Mouse (Mus musculus) fibroblast of lung, adult 2 months (primary cell): ENCODE data around the gene Hhipl1.

ENCODE experiments used
- DNase-seq: peaks from one replicate; pipeline ENCODE4 v3.0.0-alpha.2; 2011; ENCODE audit warnings: low read depth

Gene Hhipl1

DNA sequence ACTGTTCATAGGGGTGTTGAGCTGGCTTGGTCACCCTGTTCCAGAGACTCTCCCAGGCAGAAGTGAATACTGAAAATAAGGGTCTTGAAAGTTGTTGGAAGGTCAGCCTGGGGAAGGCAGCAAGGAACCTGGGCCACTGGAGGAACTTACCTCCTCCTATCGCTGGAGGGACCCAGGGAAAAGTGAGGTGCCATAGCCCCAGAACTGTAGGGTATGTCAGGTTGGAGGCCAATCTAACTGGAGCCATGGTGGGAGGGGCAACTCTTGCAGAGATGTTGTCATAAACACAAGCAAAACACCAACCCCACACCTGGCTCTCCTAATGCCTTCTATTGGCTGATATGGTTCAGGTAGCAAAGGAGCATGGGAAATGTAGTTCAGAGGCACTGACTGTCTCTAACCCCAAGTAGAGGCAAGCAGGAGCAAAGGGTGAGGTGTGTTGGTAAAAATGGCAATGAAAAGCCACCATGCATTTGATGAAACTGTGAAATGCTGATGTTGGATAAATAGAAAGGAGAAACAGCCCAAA is 7.2 kb downstream of the Hhipl1 start:
- no peak for DNase-seq

GRCm38 (mm10) chr12:108315818-108316217 is 9.7 kb downstream of the Hhipl1 start:
- no peak for DNase-seq

GRCm38 (mm10) chr12:108316655-108317054 is 10.6 kb downstream of the Hhipl1 start:
- DNase-seq: no peak

DNA sequence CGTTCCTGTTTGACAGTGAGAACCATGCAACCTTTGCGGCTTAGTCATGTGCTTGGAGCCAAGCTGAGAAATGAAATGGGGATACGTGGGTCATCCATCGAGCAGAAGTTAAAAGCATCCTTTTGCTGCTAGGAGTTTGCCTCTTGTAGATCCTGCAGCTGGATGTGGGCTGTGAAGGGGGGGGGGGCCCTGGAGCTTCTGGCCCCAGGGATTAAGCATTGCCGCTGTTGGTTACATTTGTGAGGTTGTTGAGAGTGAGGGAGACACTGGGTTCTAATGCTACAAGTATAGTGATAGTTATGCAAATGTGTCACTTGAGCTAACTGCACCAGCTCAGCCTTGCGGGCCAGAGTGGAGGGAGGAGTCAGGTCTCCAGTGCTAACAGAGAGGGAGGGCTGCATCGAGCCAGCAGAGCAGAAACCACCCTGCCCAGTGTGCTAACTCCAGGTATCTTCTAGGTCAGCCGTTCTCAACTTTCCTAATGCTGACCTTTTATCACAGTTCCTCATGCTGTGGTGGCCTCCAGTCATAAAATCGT is 11.2 kb downstream of the Hhipl1 start:
- no peak for DNase-seq

- no peak for DNase-seq
Measured at GRCm38 (mm10) chr12:108317826-108318430, 11.9 kb downstream of the Hhipl1 start.

DNA sequence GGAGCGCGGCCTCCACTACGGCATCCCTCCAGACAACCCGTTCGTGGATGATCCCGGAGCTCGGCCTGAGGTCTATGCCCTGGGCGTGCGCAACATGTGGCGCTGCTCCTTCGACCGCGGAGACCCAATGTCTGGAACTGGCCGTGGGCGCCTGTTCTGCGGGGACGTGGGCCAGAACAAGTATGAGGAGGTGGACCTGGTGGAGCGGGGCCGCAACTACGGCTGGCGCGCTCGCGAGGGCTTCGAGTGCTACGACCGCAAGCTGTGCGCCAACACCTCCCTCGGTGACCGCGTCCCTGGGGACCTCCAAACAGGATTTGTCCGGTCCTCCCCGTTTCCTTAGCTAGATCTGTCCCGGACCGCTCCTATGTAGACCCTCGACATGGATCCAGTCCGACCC is 12.4 kb downstream of the Hhipl1 start:
- DNase-seq: no peak

GRCm38 (mm10) chr12:108320096-108320495 is 14.0 kb downstream of the Hhipl1 start:
- DNase-seq: no peak

DNA sequence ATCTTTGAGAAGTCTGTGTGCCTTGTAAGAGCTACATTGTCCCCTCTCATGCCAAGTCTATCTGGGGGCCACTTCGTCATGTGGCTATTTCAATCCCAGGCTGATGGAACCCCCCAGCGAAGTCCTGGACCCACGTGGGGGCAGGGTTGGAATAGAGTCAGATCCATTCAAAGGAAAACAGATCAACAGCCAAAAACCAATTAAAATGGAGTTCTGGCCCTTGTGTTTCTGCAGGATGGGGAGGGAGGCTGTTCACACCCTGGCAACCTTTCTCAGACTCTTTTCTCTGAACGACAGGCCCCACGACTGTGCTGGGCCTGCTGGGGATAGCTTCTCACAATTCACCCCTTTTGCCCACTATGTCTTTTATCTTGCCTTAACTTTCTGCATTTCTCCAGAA is 20.3 kb downstream of the Hhipl1 start:
- DNase-seq: no peak

DNA sequence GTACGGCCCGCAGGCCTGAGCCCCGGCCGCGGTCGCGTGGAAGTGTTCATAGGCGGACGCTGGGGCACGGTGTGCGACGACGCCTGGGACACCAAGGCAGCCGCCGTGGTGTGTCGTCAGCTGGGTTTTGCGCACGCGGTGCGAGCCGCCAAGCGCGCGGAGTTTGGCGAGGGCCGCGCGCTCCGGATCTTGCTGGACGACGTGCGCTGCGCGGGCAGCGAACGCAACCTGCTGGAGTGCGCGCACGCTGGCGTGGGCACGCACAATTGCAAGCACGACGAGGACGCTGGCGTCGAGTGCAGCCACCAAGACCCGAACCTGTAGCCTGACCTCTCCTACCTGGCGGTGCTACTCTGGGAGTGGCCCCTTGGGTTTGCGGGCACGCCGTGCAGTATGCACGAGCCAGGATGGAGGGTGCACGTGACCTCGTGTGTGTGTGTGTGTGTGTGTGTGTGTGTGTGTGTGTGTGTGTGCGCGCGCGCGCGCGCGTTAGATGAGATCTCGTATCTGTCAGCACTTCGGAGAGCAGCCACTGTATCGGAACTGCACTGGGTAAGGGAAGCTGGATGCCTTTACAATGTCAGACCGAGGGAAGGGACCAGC is 21.9 kb downstream of the Hhipl1 start:
- no peak for DNase-seq

GRCm38 (mm10) chr12:108333056-108333455 is 27.0 kb downstream of the Hhipl1 start:
- peak; percentile 61 for DNase-seq

DNA sequence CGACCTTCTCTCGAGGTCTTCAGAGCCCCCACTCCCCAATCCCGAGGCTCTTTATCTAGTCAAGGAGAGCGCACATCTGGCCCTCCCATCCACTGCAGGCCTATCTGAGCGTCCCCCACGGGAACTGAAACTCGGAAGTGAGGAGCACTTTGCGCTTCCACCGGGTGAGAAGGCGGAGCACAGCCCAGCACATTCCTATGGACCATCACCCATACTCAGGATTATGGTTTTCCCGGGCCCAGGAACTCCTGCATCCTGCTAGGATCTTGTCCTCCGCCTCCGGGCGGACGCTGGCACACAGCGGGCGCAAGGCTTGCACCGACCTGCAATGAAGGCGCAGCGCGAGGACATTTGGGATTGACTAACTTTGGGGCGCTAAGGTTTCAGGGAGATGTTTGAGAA is 27.4 kb downstream of the Hhipl1 start:
- no peak for DNase-seq

GRCm38 (mm10) chr12:108333895-108334445 is 27.9 kb downstream of the Hhipl1 start, which contains the start of gene Cyp46a1:
Gene Cyp46a1 (plus strand): TSS chr12:108334381.
- peak; percentile 97 for DNase-seq

- DNase-seq: no peak
Measured at GRCm38 (mm10) chr12:108334529-108334928, 28.5 kb downstream of the Hhipl1 start.

DNA sequence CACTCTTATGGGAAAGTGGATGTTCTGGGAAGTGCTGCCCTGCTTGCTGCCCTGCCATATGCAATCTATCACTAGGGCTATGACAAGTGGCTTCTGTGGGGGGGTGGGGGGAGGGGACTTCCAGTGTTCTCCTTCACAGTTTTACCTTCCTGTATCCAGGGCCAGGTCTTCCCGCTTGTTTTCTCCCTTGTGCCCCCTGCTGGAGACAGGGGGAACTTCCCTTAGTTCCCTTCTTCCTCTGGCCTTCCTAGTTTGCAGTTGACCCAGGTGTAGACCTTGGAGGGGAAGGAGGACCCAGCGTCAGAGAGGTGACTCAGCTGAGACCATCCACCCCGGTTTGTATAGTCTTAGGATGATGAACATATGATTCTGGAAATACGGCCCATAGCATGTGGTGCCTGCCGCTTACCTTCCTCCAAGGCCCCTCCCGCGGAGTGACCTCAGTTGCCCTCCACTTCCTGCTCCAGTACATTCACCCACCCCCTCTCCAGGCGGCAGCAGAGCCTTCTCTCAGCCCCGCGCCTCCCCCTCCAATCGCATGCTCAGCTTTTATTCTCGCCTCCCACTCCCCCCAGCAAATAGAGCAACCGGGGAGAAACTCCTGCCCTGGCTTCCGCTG is 32.6 kb downstream of the Hhipl1 start:
- DNase-seq: no peak

DNA sequence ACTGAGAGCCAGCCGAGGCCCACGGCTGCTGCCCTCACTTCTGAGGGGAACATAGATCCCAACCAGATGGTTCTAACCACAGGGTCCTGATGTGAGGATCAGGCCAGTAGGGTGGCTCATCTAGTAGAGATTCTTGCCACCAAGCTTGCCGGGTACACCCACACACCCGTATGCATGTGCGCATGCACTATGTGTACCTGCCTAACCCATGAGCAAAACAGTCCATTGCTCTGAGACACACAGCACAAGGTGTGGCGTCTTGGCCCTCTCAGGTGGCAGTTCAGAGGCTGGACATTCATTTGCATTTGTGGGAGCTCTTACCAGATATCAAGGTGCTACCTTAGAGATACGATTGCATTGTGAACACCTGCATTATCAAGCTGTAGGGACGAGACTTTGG is 42.1 kb downstream of the Hhipl1 start:
- no peak for DNase-seq

DNA sequence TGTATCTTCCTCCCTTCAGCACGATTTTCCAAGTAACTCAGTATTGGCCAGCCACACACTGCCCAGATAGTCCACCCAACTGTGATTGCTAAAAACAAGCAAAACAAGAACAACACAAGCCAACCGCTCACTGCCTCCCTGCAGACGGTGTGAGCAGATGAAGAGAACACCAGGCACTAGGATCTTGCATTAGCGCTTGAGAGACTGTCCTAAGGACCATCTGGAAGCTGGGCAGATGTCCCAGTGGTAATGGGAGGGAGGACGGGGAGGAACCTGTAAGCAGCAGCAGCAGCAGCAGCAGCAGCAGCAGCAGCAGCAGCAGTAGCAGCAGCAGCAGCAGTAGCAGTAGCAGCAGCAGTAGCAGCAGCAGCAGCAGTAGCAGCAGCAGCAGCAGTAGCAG is 43.0 kb downstream of the Hhipl1 start:
- DNase-seq: no peak

DNA sequence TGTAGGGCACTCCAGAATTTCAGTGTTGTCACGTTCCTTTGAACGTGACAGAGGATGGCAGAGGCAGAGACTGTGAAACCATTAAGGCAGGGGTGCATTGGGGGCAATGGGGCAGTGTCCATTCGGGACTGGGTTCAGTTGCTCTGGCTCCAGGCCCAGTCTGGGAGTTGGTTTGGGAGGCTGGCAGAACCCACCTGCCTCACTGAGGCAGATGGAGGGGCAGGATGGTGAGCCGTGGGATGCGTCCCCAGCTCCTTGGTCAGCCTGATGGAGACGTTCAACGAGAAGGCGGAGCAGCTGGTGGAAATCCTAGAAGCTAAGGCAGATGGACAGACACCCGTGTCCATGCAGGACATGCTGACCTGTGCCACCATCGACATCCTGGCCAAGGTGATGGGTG is 44.9 kb downstream of the Hhipl1 start:
- DNase-seq: no peak

DNA sequence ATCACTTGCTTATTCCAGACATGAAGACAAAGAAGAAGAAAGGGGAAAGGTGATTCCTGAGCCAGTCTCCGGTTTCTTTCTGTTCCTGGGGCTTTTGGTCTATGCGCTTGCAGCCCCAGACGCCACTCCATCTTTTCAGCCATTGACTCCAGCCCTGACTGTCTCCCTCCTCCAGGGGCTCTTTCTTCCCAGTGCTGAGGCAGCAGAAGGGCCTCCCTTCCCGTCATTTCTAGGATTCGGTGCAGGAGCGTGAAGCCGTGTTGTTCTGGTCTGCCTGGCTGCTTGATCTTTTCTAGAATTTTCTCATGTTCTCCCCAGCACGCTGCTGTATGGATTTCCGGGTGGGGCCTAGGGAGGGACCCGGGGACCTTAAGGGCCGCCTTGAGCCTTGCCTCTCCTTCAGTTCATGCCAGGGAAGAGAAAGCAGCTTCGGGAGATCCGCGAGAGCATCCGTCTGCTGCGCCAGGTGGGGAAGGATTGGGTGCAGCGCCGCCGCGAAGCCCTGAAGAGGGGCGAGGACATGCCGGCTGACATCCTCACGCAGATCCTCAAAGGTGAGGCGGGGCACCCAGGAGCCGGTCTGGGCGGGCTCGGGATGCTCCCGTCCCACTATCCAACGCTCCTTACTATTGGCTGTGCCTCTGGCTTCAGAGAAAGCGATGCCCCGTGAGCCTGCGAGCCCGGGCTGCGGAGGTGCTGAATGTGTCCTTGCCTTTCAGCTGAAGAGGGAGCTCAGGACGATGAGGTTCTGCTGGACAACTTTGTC is 46.5 kb downstream of the Hhipl1 start:
- DNase-seq: no peak

DNA sequence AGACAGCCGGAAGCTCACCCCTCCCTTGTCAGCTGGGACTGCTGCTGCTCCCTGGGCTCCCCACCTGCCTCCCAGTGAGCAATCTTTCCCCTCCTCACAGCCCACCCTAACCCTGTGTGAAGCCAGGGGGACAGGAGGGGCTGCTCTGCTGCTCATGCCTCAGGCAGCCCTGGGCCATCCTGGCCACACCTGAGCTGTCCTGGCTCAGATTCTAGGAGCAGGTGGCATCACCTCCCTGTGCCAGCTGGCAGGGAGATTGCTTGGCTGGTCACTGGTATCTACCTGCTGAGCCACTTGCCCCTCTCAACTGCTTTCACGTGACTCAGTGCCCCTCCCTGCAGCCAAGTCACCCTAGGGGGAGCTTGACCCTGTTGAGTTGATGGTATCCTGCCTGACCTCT is 48.2 kb downstream of the Hhipl1 start:
- DNase-seq: no peak

DNA sequence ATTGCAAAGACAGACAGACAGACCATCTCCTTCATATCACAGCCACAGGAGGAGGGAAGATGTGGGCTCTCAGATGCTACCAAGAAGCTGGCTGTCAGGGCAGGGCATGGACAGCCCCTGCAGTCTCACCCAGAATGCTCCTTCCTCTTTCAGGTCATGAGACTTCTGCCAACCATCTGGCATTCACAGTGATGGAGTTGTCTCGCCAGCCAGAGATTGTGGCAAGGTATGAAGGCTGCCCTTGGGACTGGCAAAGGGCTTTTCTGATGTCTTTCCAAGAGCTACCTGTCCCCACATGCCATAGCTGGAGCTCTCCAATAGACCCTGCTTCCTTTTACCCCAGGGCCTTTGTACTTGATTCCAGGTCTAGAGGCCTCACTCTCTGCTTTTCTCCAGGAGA is 49.2 kb downstream of the Hhipl1 start:
- no peak for DNase-seq

DNA sequence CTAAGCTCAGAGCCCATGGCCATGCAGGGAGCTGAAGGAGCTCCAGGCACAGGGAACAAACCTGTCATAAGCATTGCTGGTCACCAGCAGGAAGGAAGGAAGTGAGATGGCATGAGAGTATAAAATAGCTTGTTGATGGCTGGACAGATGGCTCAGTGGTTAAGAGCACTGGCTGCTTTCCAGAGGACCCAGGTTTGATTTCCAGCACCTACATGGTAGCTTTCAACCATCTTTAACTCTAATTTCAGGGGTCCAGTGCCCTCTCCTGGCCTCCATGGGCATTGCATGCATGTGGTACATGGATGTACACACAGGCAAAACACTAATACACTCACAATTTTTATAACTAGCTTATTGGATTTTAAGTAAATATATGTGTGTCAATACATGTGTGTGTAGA is 49.9 kb downstream of the Hhipl1 start:
- no peak for DNase-seq

- peak; percentile 59 for DNase-seq
Measured at GRCm38 (mm10) chr12:108363796-108364195, 57.7 kb downstream of the Hhipl1 start.
